Mouse (Mus musculus): ENCODE results near the gene Aamp.

The Aamp gene

GRCm38 (mm10) chr1:74236590-74237317 lies 47.8 kb downstream of the Aamp start:
- no peak for DNase-seq (ENCODE audit: inconsistent ontology term)

- DNase-seq (ENCODE audit: inconsistent ontology term): peak; percentile 99
These were observed 48.5 kb downstream of the Aamp start, which contains the start of gene Arpc2 for GRCm38 (mm10) chr1:74235938-74236589. Gene Arpc2, plus strand, starts transcription at chr1:74236084.

GRCm38 (mm10) chr1:74230992-74231391 lies 53.5 kb downstream of the Aamp start:
- no peak for DNase-seq (ENCODE audit: inconsistent ontology term)

- DNase-seq (ENCODE audit: inconsistent ontology term): no peak
These were observed 54.6 kb downstream of the Aamp start for GRCm38 (mm10) chr1:74229942-74230341.
